Mouse (Mus musculus) adrenal gland, postnatal 4 days (tissue): ENCODE data around the gene Itfg2. TPM values are rescaled to one million over a fixed set of nuclear protein-coding genes. Genes with fewer than 3 reads are reported as not detected.

Source experiments
- DNase-seq, 2 experiments: peaks; one replicate each; pipeline ENCODE4 v3.0.0; 2021 to 2022; ENCODE audit warnings: low spot score in 2 of 2, mixed read lengths in 2 of 2
- long read RNA-seq, 2 experiments: library from polyadenylated mRNA; stranded (forward); transcript quantifications; one replicate each; pipeline ENCODE4 v2.0.0; 2021
- total RNA-seq, 2 experiments: library from RNA; stranded (reverse); gene quantifications; 2 replicates each; pipeline ENCODE4 v1.2.3; 2021

Gene Itfg2
- 10 to 100 TPM; 30.8 to 43.9 TPM for total RNA-seq
- long read RNA-seq, experiment 1, transcript Itfg2-201 (12 exons, 2,320 nt): major isoform, 21 of 36 reads
- long read RNA-seq, experiment 1, partial matches to known transcripts: 2 of 36 reads
- long read RNA-seq, experiment 1, other reads (novel, unspliced or antisense): 10 of 36 reads
- long read RNA-seq, experiment 2, transcript Itfg2-201 (12 exons, 2,320 nt): major isoform, 22 of 80 reads
- long read RNA-seq, experiment 2, partial matches to known transcripts: 21 of 80 reads
- long read RNA-seq, experiment 2, other reads (novel, unspliced or antisense): 30 of 80 reads

DNA sequence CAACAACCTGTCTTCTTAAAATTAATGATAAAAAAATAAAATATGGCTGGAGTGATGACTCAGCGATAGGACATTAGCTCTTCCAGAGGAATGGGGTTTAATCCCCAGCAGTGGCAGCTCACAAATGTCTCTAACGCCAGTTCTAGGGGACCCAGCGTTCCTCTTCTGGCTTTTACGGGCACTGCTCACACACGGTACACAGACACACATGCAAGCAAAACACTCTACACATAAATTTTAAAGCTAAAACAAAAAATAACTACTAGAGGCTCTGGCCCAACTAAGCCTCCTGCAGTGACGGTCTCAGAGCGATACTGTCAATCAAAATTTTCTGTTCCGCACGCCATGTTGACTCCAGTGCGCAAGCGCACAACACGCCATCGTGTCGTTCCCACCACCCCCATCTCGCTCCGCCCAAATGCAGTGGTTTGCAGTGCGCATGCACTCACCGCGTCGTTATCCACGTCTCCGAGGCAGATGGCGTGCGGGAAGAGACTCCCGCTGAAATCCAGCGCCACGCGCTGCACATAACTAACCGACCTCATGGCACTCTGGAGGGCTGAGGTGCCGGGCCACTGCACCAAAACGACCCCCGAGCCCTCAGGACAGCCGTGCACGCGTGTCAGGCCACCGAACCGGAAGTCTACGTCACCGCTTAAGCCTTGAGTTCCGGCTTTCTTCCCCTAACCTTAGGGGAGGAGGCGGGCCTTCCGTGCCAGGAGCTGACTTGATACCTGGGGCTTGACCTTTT lies at the start of gene Itfg2:
TSS of gene Itfg2 (minus strand) at position 663 of the 751 bp plus-strand sequence.
- DNase-seq: peak; percentile 76 to 91

- DNase-seq: no peak
These were observed 49.4 kb upstream of the Itfg2 start for GRCm38 (mm10) chr6:128474112-128474511.

DNA sequence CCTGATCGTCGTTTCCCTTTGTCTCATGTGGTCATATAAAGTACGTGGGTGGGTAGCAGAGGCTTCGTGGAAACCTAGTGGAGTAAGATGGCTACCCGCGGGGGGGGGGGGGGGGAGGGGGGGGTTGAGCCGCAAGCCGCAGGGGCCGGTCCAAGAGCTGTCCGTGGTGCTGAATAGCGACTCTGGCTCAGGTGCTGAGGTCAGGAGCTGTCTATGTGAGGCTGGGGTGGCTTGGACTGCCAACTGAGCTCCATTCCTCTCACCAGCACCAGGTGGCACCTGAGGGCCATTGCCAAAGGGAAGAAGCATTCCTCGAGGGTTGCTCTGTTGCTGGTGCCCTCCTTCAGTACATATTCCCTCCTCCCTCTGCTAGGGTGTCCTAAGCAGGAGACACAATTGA lies 44.7 kb upstream of the Itfg2 start:
- DNase-seq: peak; percentile 31 to 41

DNA sequence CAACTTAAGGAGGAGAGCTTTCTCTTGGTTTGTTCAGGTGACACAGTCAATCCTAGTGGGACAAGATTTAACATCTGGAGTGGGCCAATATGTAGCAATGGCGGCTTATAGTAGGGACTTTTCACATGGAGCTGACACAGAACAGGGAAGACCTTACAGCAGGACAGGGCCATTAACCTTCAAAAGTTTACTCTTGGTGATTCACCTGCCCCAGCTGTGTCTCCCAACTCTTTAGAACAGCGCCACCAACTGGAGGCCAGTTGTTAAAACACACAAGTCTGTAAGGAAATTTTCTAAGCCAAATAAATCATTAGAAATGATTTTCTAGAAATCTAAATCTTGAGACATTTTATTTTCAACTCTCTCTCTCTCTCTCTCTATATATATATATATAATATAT lies 42.6 kb upstream of the Itfg2 start:
- peak in 1 of 2 experiments; percentile 36 for DNase-seq

DNA sequence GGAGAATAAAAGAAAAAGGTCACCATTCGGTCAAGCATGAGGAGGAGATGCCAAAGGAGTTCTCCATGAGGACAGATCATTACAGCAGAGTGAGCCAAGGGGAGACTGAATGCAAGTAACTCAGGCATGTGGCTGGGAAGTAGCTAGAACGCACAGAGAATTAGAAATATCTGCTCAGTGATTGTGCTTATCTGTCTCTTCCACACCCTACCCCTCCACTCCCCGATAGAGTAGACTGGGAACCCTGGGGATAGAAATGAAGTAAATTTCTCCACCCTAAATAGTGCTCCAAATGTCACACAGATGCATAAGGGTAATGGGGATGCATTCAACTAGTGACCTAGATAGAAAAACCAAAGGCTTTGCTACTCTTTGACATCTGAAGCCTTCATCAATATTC lies 41.8 kb upstream of the Itfg2 start:
- DNase-seq: no peak

- DNase-seq: no peak
These were observed 41.3 kb upstream of the Itfg2 start for GRCm38 (mm10) chr6:128466043-128466442.

GRCm38 (mm10) chr6:128464996-128465395 lies 40.3 kb upstream of the Itfg2 start:
- no peak for DNase-seq

DNA sequence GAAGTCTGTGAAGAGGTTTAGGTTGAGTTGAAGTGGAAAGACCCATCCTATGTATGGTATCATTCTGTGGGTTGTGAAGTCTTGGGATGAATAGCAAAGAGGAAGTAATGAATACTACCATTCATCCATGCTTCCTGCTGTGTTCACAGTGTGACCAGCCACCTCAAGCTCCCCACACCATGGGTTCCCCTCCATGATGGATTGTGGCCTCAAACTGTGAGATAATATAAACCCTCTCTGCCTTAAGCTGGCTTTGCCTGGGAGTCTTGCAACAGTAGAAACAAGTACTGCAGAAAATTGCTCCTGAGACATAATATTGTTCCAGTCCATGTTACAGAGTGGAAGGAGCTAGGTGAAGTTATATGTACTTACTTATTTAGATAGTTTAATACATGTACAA lies 36.9 kb upstream of the Itfg2 start:
- no peak for DNase-seq

GRCm38 (mm10) chr6:128460729-128461503 lies 36.2 kb upstream of the Itfg2 start:
- DNase-seq: no peak

DNA sequence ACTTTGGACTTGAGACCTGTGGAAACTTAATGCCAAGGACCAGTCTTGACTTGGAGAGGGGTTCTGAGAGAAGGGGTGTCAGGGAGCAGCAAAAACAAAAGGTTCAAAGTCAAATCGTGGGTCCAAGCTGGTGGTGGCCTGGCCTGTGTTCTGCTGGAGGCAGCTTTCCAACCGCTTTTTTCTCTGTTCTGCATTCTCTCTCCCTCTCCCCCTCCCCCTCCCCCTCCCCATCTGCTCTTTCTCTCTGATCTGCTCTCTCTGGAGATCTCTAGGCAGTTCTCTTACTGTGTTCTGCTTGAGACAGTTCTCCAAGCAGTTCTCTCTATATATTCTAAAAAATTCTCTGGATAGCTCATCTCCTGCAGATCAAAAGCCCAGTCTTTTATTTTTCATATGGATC lies 35.6 kb upstream of the Itfg2 start:
- no peak for DNase-seq

GRCm38 (mm10) chr6:128457186-128457585 lies 32.5 kb upstream of the Itfg2 start:
- DNase-seq: no peak

DNA sequence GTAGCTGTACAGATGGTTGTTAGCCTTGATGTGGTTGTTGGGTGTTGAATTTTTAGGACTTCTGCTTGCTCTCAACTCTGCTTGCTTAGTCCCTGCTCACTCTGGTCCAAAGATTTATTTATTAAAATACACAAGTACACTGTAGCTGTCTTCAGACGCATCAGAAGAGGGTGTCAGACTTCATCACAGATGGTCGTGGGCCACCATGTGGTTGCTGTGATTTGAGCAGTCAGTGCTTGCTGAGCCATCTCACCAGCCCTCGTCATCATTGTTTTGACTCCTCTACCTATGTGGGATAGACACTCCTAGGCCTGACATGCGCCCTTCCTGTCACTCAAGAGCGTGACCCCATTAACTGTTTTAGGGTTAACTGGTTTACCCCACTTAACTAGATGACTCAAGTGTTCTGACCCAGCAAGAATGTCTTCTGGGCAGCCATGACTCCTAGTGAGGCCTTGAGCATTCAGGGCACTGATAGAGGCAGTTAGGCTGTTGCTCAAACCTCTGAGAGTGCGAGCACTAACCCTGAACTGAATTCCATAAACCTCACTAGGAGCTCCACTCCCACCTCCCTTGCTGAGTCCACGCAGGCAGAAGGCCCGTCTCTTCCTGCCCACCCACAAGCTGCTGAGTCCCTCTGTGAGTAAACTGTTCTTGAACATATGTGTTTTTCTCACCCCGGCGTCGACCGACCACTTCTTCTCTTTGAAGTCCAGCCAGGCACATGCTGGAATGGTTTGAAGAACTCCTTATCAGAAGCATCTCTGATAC lies 31.3 kb upstream of the Itfg2 start:
- DNase-seq: no peak

DNA sequence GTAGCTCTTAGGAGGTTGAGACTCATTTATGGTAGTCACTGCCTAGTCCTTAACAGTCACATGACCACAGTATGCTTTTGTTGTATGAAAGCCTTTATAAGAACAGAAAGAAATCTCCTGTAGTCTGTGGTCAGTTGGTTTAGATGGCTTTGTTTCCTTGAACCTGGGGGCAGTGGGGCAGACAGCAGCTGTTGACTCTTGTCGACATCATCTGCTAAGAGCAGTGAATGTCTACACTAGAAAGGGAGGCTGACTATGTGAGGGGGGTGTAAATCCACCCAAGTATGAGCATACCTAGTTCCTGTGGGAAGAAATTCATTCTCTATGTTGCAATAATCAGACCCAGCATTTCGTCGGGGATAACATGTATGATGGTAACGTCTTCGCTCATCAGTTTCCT lies 22.3 kb upstream of the Itfg2 start:
- no peak for DNase-seq

DNA sequence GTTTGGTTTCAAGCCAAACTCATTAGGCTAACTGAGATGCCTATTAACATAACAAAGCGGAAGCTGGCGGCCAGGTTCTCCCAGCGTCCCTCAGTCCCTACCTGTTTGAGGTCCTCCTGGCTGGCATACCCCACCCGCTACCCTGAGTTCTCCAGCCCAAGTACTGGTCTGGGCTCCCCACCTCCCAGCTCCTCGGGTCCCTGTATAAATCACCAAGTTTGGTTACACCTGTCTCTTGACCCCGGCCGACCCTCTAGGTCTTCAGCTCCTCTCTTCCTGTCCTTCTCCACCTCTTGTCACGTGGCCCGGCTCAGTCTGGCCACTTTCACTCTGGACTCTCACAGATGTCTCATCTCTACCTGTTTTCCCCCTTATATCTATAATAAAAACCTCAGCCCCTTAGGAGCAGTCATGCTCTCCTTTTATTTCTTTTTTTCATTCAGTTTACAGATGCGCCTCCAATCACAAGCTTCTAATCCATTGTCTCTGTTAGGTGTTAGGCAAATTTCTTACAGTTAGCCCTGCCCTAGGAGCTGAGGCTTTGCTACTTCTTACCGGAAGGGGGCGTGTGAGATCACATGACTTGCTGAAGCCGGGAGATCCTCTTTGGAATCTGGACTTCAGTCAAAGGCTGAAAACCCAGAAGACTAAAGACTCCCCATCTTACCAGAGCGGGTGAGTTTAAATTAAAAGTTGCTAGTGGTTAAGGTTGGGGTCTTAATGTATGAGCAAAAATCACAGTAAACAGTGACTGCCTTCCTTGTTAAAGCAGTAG lies 21.2 kb upstream of the Itfg2 start:
- DNase-seq: no peak

GRCm38 (mm10) chr6:128440238-128440637 lies 15.5 kb upstream of the Itfg2 start:
- DNase-seq: no peak

- DNase-seq: no peak
These were observed 14.2 kb upstream of the Itfg2 start for GRCm38 (mm10) chr6:128438871-128439341.

- DNase-seq: peak; percentile 83 to 93
These were observed 13.7 kb upstream of the Itfg2 start, which contains the start of gene Fkbp4 for GRCm38 (mm10) chr6:128438317-128438870. Gene Fkbp4, minus strand, starts transcription at chr6:128438677.

DNA sequence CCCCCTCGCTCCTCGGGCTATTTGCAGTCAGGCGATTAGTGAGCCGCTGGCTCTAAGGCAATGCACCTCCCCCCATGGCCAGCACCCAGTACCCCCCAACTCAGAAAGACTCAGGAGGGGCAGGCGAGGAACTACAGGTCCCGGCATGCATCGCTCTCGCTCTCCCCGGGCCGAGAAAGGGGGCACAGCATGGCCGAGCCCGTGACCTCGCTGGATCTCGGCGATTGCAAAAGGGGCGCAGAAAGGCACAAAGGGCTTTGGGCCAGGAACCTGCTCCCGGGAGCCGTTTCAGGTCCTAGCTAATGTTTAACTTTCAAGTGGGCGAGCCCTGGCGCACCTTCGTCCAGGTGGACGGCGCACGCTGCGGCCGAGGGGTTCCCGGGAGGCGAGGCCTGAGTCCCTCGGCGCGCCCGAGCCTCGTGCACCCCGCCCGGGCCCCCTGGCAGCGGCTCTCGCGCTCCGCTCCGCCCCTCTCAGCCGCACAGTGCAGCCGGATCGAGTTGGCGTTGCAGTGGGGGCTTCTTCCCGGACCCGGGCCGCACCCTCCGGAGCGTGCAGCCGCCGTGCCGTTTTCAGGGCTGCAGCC lies 13.1 kb upstream of the Itfg2 start:
- peak; percentile 42 to 60 for DNase-seq

GRCm38 (mm10) chr6:128437288-128437687 lies 12.6 kb upstream of the Itfg2 start:
- DNase-seq: no peak
